Comparison of ENCODE assay signal across 15 mouse cellular contexts in genomic region chr15:80910790-80911531, GRCm38 (mm10). TPM values are rescaled to one million over a fixed set of nuclear protein-coding genes. Genes with fewer than 3 reads are reported as not detected.
DNase-seq lines count a peak whose midpoint lies in the region; ATAC-seq and TF ChIP-seq lines count a peak whose summit lies in the region.
"Had no signal": no experiment of that assay in that cellular context is flagged by ENCODE, and none has a peak within 500 bp of the region (broad histone marks: within the 10 kb centered on the region; RNA-seq: fewer than 3 reads in every experiment).

No protein-coding gene starts in this region.

- peak overlapping the region; percentile 62; the same call in 1 of the 2 replicates for H3K4me3 ChIP-seq in G1E (ENCODE audit: low read depth, low read length)
- no peak overlapping the region for H3K4me3 ChIP-seq in intestine, postnatal 0 days (ENCODE audit: low read depth, low read length)
- H3K4me3 ChIP-seq: embryonic facial prominence, embryonic 10.5 days had no signal

- peak; percentile 38 for DNase-seq in G1E (ENCODE audit: low spot score)
- DNase-seq in c-Kit-negative CD71-positive TER-119-positive erythroid progenitor cells, embryonic 14.5 days (ENCODE audit: low read depth, low spot score) = peak; percentile 51
- DNase-seq in thymus, postnatal 10 days (ENCODE audit: low spot score in 2 of 2) = no peak
- no peak for DNase-seq in kidney, postnatal 25 days
- DNase-seq in testis, postnatal 14 days (ENCODE audit: low spot score) = no peak
- DNase-seq: adrenal gland, postnatal 14 days; cerebellum, postnatal 25 days; gastrocnemius, postnatal 25 days; kidney, adult 2 months; lung, postnatal 4 days; right cerebral cortex, postnatal 14 days had no signal

- no peaks in the 10 kb centered on the region for H3K9me3 ChIP-seq in G1E (replicated peaks)
- H3K9me3 ChIP-seq in intestine, postnatal 0 days (ENCODE audit: control insufficient read depth) = no peaks in the 10 kb centered on the region
- H3K9me3 ChIP-seq: embryonic facial prominence, embryonic 10.5 days had no signal

- no peaks in the 10 kb centered on the region for H3K27me3 ChIP-seq in G1E (ENCODE audit: insufficient read depth, low read length)
- no peaks in the 10 kb centered on the region for H3K27me3 ChIP-seq in intestine, postnatal 0 days (replicated peaks; ENCODE audit: control insufficient read depth, insufficient read depth, low read length)

- H3K36me3 ChIP-seq in G1E (replicated peaks) = peaks cover 59% of the 10 kb centered on the region
- H3K36me3 ChIP-seq in intestine, postnatal 0 days (ENCODE audit: control insufficient read depth, insufficient read depth) = peaks cover 48% of the 10 kb centered on the region

- no peak overlapping the region for H3K9ac ChIP-seq in intestine, postnatal 0 days (ENCODE audit: low read depth, low read length)
- H3K9ac ChIP-seq: hindbrain, embryonic 14.5 days had no signal

- peaks cover 45% of the 10 kb centered on the region for H3K4me1 ChIP-seq in G1E (ENCODE audit: insufficient read depth, low read depth, low read length)
- H3K4me1 ChIP-seq in intestine, postnatal 0 days (replicated peaks; ENCODE audit: control insufficient read depth, insufficient read depth, low read length) = no peaks in the 10 kb centered on the region
- H3K4me1 ChIP-seq: embryonic facial prominence, embryonic 10.5 days had no signal

- peak; percentile 92 for ATAC-seq in G1E (ENCODE audit: extremely low read depth, insufficient number of reproducible peaks, low FRiP score, poor library complexity, severe bottlenecking)
- ATAC-seq in intestine, postnatal 0 days = peak; percentile 78
- ATAC-seq in megakaryocyte, adult 5-6 weeks (ENCODE audit: poor library complexity, severe bottlenecking) = peak; percentile 15; the same call in 1 of the 2 replicates

- TF ChIP-seq CTCF in G1E (IDR thresholded peaks at IDR 0.05; ENCODE audit: low read depth, low read length) = no peak
- no peak for TF ChIP-seq CTCF in intestine, postnatal 0 days (IDR thresholded peaks at IDR 0.05; ENCODE audit: low read depth)

- 0 out of 2 replicates have a peak overlapping the region, but pooled peaks have one; percentile 4 for H3K27ac ChIP-seq in intestine, postnatal 0 days (ENCODE audit: low read depth, low read length)
- H3K27ac ChIP-seq: embryonic facial prominence, embryonic 10.5 days; hindbrain, embryonic 14.5 days had no signal

- H3K4me2 ChIP-seq in intestine, postnatal 0 days (replicated peaks; ENCODE audit: low read depth) = no peak overlapping the region
- H3K4me2 ChIP-seq: hindbrain, embryonic 14.5 days had no signal

- 67% methylated on average over 4 of the region's 4 CpGs for WGBS in intestine, postnatal 0 days

RNA-seq across cellular contexts. Expression of gene Adsl, which starts 37.3 kb away (rescaled TPM):
- total RNA-seq in G1E (2014; fragmentation: Nextera tagmentation) (91.9 and 112 TPM in 2 replicates), G1E (2017) (174 and 221 TPM in 2 replicates)
- 57.9 and 79.0 TPM in 2 replicates for polyA plus RNA-seq in G1E (2012)
- polyA plus RNA-seq in intestine, postnatal 0 days (2015; fragmentation: Nextera tagmentation; extraction: Ambion mirVana) = 30.8 and 31.9 TPM in 2 replicates
- total RNA-seq in megakaryocyte, adult 5-6 weeks (2015) = 17.0 and 28.2 TPM in 2 replicates
- total RNA-seq in megakaryocyte, adult 5-6 weeks (2017) = 44.6 and 50.8 TPM in 2 replicates

Comparison
In these comparisons a context has a peak if more than half of its experiments do, and no peak if none do; other contexts are left out.
1. ATAC-seq: peak in every context shown above with its lines; median percentile 92 in G1E; 78 in intestine, postnatal 0 days; 15 in megakaryocyte, adult 5-6 weeks.
2. DNase-seq: peak in G1E (single experiment) and c-Kit-negative CD71-positive TER-119-positive erythroid progenitor cells, embryonic 14.5 days (single experiment); none in thymus, postnatal 10 days (0 of 2), kidney, postnatal 25 days (0 of 2) and testis, postnatal 14 days (single experiment).